Mouse (Mus musculus): ENCODE measurements around the gene Ttc9. TPM values are rescaled to one million over a fixed set of nuclear protein-coding genes. Genes with fewer than 3 reads are reported as not detected.

Gene Ttc9
- polyA plus RNA-seq (2014; fragmentation: Illumina TruSeq; extraction: RNeasy Lipid Tissue Mini Kit (QIAGEN cat#74804); ENCODE audit: low read depth, low replicate concordance): not detected

DNA sequence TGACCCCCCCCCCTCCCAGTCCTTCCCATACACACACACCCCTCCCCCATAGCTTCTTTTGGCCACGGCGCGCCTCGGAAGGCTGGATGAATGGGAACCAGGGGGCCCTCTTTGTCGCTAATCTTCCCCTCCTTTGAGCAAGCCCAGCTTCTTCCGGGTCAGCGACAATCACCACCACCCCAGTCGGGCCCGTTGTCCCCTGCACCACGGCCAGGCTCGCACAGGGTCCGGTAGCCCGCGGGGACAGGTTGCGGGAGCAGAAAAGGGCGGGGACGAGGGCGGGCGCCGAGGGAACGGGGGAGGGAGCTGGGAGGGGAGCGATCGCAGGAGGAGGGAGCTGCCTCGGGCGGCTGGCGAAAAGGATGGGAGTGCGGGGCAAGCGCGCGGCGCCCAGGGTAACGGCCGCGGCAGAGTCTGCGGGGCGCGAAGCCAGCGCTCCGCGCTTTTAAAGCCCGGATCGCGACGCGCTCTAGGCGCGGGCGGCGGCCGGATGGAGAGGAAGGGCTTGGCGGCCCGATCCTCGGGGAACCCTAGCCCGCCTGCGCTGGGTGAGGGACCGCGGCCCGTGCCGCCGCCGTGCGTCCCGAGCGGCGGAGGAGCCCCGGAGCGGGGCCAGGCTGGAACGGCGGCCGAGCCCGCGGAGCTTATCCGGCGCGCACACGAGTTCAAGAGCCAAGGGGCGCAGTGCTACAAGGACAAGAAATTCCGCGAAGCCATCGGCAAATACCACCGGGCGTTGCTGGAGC is at the start of gene Ttc9:
Gene Ttc9 (plus strand): TSS at position 335 of the 746 bp plus-strand sequence.

DNA sequence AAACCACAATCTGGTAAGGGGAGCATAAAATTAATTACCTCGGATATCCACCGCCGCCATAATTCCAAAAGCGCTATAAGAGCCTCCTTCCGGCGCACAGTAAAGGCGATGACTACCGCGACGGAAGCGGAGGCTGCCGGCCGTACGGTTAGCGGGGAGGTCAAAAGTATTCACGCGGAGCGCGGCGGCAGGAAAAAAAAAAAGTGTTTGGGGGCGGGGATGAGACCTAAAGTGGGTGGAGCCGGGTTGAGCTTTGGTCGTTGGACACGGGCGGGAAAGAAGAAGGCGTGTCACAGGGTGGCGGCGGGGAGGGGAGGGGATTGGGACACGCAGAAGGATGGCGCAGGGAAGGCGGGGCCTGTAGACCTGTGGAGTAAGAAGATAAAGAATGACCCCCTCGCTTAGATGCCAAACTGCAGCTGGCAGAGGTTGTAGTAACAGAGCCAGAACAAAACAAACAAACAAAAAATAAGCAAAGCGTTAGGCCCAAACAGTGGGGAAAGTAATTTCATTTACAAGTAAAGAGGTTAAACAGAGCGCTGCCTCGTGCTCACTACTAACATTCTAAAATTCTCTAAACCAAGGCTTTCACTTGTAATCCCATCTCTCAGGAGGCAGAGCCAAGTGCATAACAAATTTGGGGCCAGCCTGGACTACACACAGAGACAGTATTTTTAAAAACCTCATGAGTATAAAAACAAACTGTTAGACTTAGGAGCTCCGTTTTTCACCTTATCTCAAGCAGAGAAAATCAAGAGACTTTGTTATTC is 36.0 kb upstream of the Ttc9 start, which contains the start of gene Med6:
Gene Med6 (minus strand): TSS at position 107 of the 770 bp plus-strand sequence.

Other genes with a start within 250 kb of the Ttc9 start
- gene Adam4, start 209.3 kb upstream of the Ttc9 start, polyA plus RNA-seq (2014; fragmentation: Illumina TruSeq; extraction: RNeasy Lipid Tissue Mini Kit (QIAGEN cat#74804); ENCODE audit: low read depth, low replicate concordance): 0.74 TPM
- gene Cox16, start 146.1 kb upstream of the Ttc9 start, polyA plus RNA-seq (2014; fragmentation: Illumina TruSeq; extraction: RNeasy Lipid Tissue Mini Kit (QIAGEN cat#74804); ENCODE audit: low read depth, low replicate concordance): 251 TPM
- gene Gm20498, start 98.3 kb upstream of the Ttc9 start, polyA plus RNA-seq (2014; fragmentation: Illumina TruSeq; extraction: RNeasy Lipid Tissue Mini Kit (QIAGEN cat#74804); ENCODE audit: low read depth, low replicate concordance): 3.4 TPM
- 142 TPM for gene Synj2bp, start 98.3 kb upstream of the Ttc9 start, polyA plus RNA-seq (2014; fragmentation: Illumina TruSeq; extraction: RNeasy Lipid Tissue Mini Kit (QIAGEN cat#74804); ENCODE audit: low read depth, low replicate concordance)
- gene Adam21, start 62.8 kb upstream of the Ttc9 start, polyA plus RNA-seq (2014; fragmentation: Illumina TruSeq; extraction: RNeasy Lipid Tissue Mini Kit (QIAGEN cat#74804); ENCODE audit: low read depth, low replicate concordance): 0.16 TPM
- gene Med6, start 36.2 kb upstream of the Ttc9 start, polyA plus RNA-seq (2014; fragmentation: Illumina TruSeq; extraction: RNeasy Lipid Tissue Mini Kit (QIAGEN cat#74804); ENCODE audit: low read depth, low replicate concordance): 43.8 TPM
- gene Map3k9, start 149.9 kb downstream of the Ttc9 start, polyA plus RNA-seq (2014; fragmentation: Illumina TruSeq; extraction: RNeasy Lipid Tissue Mini Kit (QIAGEN cat#74804); ENCODE audit: low read depth, low replicate concordance): not detected
- 5.7 TPM for gene Pcnx, start 228.8 kb downstream of the Ttc9 start, polyA plus RNA-seq (2014; fragmentation: Illumina TruSeq; extraction: RNeasy Lipid Tissue Mini Kit (QIAGEN cat#74804); ENCODE audit: low read depth, low replicate concordance)

Data from liver, adult 10 weeks (tissue).